8 mouse cellular contexts compared by ENCODE assay signal in the genomic region with DNA sequence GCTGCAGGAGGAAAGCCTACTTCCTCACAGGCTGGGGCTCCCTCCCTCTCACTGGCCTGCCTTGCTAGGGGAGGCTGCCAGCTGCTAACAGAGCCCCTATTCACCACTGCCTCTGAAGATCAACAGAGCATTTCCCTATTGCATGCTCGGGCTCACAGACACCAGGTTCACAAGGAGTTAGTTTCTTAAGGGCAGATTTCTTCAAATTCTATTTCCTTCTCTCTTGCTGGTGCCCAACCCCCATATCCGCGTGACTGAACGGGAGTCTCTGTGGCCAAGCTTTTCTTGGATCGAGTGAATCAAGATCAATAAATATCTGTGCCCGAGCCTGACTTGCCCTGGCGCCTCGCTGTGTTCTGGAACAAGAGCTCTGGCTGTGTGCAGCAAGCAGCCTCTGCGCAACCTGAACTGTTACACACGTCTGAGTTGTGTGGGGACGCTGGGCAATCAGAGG.
DNase-seq lines count a peak whose midpoint lies in the region; TF ChIP-seq lines count a peak whose summit lies in the region.

No protein-coding gene starts in this region.

- TF ChIP-seq CTCF in brain, embryonic 14.5 days (IDR thresholded peaks at IDR 0.05; ENCODE audit: borderline replicate concordance, extremely low read depth, insufficient read depth, insufficient read length), result no peak

- intact Hi-C loops in left cerebral cortex, postnatal 25 days (cut with DNase I), result loop anchor here (5.0 kb wide), 1 partner anchor 92 kb away; no protein-coding TSS in a partner anchor

- peak; percentile 37 for DNase-seq in gastrocnemius, postnatal 25 days
- no peak for DNase-seq in gastrocnemius, postnatal 4 days (ENCODE audit: low spot score in 2 of 2)
- DNase-seq in brain, embryonic 14.5 days (ENCODE audit: low read depth), result peak; percentile 75
- peak; percentile 30 to 33 for DNase-seq in frontal cortex, postnatal 14 days (ENCODE audit: low spot score in 2 of 2)
- peak; percentile 28 to 62 for DNase-seq in left cerebral cortex, postnatal 25 days (ENCODE audit: low spot score in 2 of 2)
- peak; percentile 30 for DNase-seq in right cerebral cortex, postnatal 14 days
- DNase-seq in thymus, postnatal 4 days, result no peak
- no peak for DNase-seq in yolk sac, embryonic 10.5 days (ENCODE audit: low spot score)

- no peak for TF ChIP-seq POLR2A in brain, embryonic 14.5 days (IDR thresholded peaks at IDR 0.05; ENCODE audit: borderline replicate concordance, extremely low read depth, insufficient read depth, insufficient read length, poor library complexity, severe bottlenecking)

Comparison
In these comparisons a context has a peak if more than half of its experiments do, and no peak if none do; other contexts are left out.
1. DNase-seq: peak in gastrocnemius, postnatal 25 days (single experiment), brain, embryonic 14.5 days (single experiment), frontal cortex, postnatal 14 days (2 of 2), left cerebral cortex, postnatal 25 days (2 of 2) and right cerebral cortex, postnatal 14 days (single experiment); none in gastrocnemius, postnatal 4 days (0 of 2), thymus, postnatal 4 days (single experiment) and yolk sac, embryonic 10.5 days (single experiment).